Mouse (Mus musculus) C2C12 (cell line): ENCODE results near the gene Irf8.

Experiments used
- CTCF ChIP-seq: IDR thresholded peaks from one replicate; pipeline ENCODE4 v1.5.1; 2011; ENCODE audit not compliant: control insufficient read depth, insufficient read depth, insufficient read length
- MYOG ChIP-seq: IDR thresholded peaks from one replicate; pipeline ENCODE4 v1.6.1; 2011; ENCODE audit not compliant: control insufficient read depth, insufficient read length; ENCODE audit errors: extremely low read depth

DNA sequence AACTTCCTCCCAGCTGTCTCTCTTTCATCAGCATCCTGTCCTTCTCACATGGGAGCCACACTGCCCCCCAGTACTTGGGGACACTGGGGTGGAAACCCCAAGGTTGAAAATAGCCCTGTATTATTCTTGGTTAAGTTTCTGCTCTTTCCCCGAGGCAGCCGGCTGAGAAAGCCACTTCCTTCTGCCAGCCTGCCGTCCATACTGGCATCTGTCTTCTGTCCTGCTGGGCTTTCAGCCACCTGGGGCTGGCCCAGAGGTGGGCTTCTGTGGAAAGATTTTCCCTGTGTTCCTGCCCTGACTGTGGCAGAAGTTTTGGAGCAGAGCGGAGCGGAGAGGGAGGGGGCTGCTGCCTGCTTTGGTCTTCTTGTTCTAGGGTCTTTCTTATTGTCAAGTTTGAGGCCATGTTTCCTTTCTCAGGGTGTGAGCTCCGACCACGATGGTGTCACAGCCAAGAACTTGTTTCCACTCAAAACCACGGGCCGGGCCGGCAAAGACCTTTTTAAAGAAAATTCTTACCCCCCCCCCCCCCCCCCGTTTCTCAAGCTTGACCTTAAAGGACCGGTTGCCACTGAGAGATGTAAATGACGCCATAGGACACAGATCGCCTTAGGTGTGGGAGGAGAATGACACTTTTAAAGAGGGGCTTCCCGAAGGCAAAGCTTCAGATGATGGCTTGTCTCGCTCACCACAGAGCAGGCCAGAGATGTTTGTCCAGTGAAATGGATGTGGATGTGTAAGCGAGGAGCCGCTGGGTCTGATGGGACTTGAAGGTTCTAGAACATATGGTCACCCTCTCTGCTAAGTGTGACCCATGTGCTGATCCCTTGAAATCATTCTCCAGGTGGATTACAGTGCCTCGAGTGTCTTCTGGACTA is 24.4 kb downstream of the Irf8 start:
- TF ChIP-seq CTCF (no peak), MYOG (no peak)
